Mouse (Mus musculus) neural tube, embryonic 10.5 days (tissue): Measurements from ENCODE around the gene Cic.

Source experiments
- DNase-seq: peaks from one replicate; pipeline ENCODE4 v3.0.0-alpha.2; 2017; ENCODE audit warnings: low spot score; ENCODE audit errors: extremely low spot score

The Cic gene

GRCm38 (mm10) chr7:25341000-25341784 is 73.7 kb downstream of the Cic start:
- no peak for DNase-seq
